Mouse (Mus musculus) splenic B cell, adult 2 months (primary cell): Measurements from ENCODE around the gene Tmem63b.
"Not testable (repeated sequence)": the region's sequence is repeated elsewhere in the genome, so short reads cannot be mapped to it uniquely, and the experiment has no call there.

Experiments used
- DNase-seq: peaks from one replicate; pipeline ENCODE4 v3.0.0-alpha.2; 2011; ENCODE audit warnings: low read depth, low spot score
- H3K27me3 ChIP-seq: 2 replicates; pipeline ENCODE4 v1.6.1; 2012; ENCODE audit warnings: mild to moderate bottlenecking, low read length, moderate library complexity, mixed read lengths; ENCODE audit not compliant: control insufficient read depth, poor library complexity, insufficient read depth, severe bottlenecking
- H3K36me3 ChIP-seq: 2 replicates; pipeline ENCODE4 v1.6.1; 2012; ENCODE audit warnings: mild to moderate bottlenecking, low read length, moderate library complexity, mixed read lengths; ENCODE audit not compliant: control insufficient read depth, poor library complexity, insufficient read depth, severe bottlenecking

Tmem63b gene

GRCm38 (mm10) chr17:45631940-45632339 lies 54.8 kb downstream of the Tmem63b start:
- Histone ChIP-seq H3K27me3 (no peaks in the 10 kb centered on the region), H3K36me3 (no peaks in the 10 kb centered on the region)
- DNase-seq: peak; percentile 89

GRCm38 (mm10) chr17:45630992-45631391 lies 55.7 kb downstream of the Tmem63b start:
- Histone ChIP-seq H3K36me3 (no peaks in the 10 kb centered on the region), H3K27me3 (no peaks in the 10 kb centered on the region)
- no peak for DNase-seq

GRCm38 (mm10) chr17:45629861-45630694 lies 56.6 kb downstream of the Tmem63b start:
- peak; percentile 79 for DNase-seq
- H3K36me3 ChIP-seq: no peaks in the 10 kb centered on the region
- H3K27me3 ChIP-seq: no peaks in the 10 kb centered on the region

- Histone ChIP-seq H3K27me3 (no peaks in the 10 kb centered on the region), H3K36me3 (no peaks in the 10 kb centered on the region)
- DNase-seq: no peak
These were observed 57.5 kb downstream of the Tmem63b start for GRCm38 (mm10) chr17:45628885-45629855.

- Histone ChIP-seq H3K36me3 (no peaks in the 10 kb centered on the region), H3K27me3 (no peaks in the 10 kb centered on the region)
- DNase-seq: no peak
These were observed 58.5 kb downstream of the Tmem63b start for GRCm38 (mm10) chr17:45628160-45628559.

- peak; percentile 91 for DNase-seq
- no peaks in the 10 kb centered on the region for H3K27me3 ChIP-seq
- H3K36me3 ChIP-seq: no peaks in the 10 kb centered on the region
These were observed 60.0 kb downstream of the Tmem63b start for GRCm38 (mm10) chr17:45626577-45627134.

- not testable (repeated sequence) for H3K27me3 ChIP-seq, H3K36me3 ChIP-seq, DNase-seq
These were observed 63.3 kb downstream of the Tmem63b start for GRCm38 (mm10) chr17:45623425-45623824.

- peak; percentile 39 for DNase-seq
- Histone ChIP-seq H3K36me3 (no peaks in the 10 kb centered on the region), H3K27me3 (no peaks in the 10 kb centered on the region)
These were observed 67.1 kb downstream of the Tmem63b start for GRCm38 (mm10) chr17:45619386-45620256.

- Histone ChIP-seq H3K27me3 (no peaks in the 10 kb centered on the region), H3K36me3 (no peaks in the 10 kb centered on the region)
- DNase-seq: peak; percentile 19
These were observed 67.7 kb downstream of the Tmem63b start for GRCm38 (mm10) chr17:45618941-45619385.

- no peak for DNase-seq
- no peaks in the 10 kb centered on the region for H3K27me3 ChIP-seq
- H3K36me3 ChIP-seq: no peaks in the 10 kb centered on the region
These were observed 69.0 kb downstream of the Tmem63b start for GRCm38 (mm10) chr17:45617655-45618054.

GRCm38 (mm10) chr17:45616679-45617078 lies 70.0 kb downstream of the Tmem63b start:
- no peaks in the 10 kb centered on the region for H3K27me3 ChIP-seq
- no peak for DNase-seq
- H3K36me3 ChIP-seq: no peaks in the 10 kb centered on the region

GRCm38 (mm10) chr17:45616046-45616650 lies 70.6 kb downstream of the Tmem63b start:
- DNase-seq: no peak
- no peaks in the 10 kb centered on the region for H3K27me3 ChIP-seq
- H3K36me3 ChIP-seq: no peaks in the 10 kb centered on the region

- Histone ChIP-seq H3K36me3 (no peaks in the 10 kb centered on the region), H3K27me3 (no peaks in the 10 kb centered on the region)
- peak; percentile 22 for DNase-seq
These were observed 73.8 kb downstream of the Tmem63b start for GRCm38 (mm10) chr17:45612921-45613320.
